Mouse (Mus musculus) layer of hippocampus, postnatal 10 days (tissue): ENCODE results near the gene Slc6a13. TPM values are rescaled to one million over a fixed set of nuclear protein-coding genes. Genes with fewer than 3 reads are reported as not detected.
A peak's percentile ranks its signal among the peaks of the same experiment; 100 is the strongest.

Source experiments
- DNase-seq, 2 experiments: peaks; one replicate each; pipeline ENCODE4 v3.0.0; 2021; ENCODE audit warnings: low spot score in 2 of 2
- total RNA-seq, 2 experiments: library from RNA; stranded (reverse); gene quantifications; 2 replicates each; pipeline ENCODE4 v1.2.3; 2021

Gene Slc6a13
- total RNA-seq, 2 experiments from 2014 or later, result 10.2 to 17.0 TPM

DNA sequence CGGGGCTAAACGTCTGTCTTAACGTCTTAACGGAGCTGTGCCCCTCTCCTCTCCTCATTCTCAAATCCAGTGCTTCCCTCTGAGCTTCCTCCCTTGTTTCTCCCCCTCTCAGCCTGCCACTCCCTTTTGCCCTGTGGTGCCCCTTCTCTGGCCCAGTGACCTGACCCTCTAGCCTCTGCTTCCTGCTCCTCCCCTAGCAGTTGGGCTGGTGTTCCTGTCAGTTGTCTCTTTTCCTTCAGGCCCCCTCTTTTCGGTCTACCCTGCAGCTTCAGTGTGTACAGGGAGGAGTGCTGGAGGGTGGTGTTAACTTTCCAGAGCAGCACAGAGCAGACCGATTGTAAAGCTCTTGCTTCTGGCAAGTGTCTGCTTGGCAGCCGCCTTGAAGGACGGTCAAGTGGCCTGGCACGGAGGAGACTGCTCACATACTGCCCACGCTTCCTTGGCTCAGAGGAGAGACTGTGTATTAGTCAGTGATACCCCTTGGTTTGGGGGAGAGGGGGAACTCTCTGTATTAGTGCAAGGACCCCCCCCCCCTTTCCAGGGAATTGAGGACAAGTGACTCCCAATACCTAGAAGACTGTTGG lies 26.6 kb downstream of the Slc6a13 start:
- no peak for DNase-seq

DNA sequence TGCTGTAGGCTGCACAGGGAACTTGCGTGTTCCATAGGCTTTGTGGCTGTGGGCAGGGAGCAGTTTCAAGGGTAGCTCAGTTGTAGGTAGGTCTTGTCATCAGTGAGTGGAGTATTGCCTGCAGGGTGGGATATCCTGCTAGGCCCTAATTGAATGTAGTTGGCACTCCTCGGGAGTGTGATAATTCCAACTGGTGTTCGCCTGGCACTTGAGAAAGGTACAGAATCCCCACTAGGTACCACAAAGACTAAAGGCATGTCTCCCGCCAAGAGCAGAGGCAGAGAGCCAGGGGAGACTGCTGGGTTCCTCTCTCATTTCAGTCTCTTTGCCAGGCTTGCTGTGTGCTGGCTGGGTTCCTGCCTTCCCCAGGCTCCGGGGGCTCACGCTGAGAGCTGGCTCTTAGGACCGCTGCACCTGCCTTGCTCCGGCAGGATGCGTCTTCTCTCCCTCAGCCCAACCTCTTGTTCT lies 28.4 kb downstream of the Slc6a13 start:
- peak; percentile 70 to 78 for DNase-seq

DNA sequence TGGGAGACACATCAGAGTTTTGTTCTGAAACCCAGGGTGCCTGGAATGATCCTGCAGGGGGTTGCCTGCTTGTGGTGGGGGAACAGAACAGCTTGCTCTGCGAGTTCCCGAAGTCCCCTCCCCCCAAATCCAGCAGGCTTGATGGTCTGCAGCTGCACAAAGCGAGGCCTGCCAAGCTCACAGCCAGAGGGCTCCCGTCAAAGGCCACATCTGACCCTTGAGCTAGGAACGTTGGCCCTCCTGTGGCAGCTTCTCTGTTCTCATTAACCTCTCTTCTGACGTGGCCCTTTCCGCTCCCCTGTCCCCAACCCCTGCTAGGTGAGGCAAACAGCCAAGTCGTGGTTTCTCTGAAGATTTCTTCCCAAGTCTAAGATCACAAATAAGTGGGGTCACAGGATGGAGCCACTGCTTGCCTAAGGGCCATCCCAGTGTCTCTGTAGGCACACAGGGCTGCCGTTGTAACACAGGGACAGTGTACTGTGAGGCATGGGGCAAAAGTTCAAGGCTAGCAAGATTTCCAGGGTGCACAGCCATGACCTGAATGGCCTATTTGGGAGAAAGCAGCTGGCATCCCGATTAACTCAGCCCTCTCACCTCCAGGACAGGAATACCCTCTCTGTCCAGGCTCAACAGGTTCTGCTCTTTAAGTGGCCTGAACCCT lies 30.0 kb downstream of the Slc6a13 start:
- DNase-seq, result peak in 1 of 2 experiments; percentile 43

DNA sequence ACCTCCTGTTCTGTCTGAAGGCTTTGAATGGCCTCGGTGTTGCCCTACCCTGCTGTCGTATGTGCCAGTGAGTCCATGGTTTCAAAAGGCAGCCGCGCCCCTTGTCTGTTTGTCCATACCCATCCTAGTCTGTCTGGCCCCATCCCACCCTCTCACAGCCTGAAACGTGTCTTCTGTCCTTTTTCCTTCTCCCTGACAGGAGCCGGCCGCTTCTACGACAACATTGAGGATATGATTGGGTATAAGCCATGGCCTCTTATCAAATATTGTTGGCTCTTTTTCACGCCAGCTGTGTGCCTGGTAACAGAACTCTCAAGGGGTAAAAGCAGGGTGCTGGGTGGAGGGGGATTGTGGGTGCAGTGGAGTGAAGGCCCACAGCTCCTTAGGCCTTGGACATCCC lies 35.8 kb downstream of the Slc6a13 start:
- DNase-seq, result no peak

DNA sequence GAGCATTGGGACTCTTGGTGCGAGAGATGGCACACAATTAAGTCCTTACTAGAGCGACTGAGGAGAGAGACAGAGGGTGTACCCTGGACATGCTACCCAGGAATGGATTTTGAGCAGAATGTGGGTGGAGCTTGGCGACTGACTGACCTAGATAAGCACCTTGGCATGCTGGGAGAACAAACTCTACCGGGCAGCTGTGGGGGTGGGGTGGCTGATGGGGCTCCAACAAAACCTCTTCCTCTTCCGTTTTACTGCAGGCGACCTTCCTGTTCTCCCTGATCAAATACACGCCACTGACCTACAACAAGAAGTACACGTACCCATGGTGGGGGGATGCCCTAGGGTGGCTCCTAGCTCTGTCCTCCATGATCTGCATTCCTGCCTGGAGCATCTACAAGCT lies 36.5 kb downstream of the Slc6a13 start:
- no peak for DNase-seq

DNA sequence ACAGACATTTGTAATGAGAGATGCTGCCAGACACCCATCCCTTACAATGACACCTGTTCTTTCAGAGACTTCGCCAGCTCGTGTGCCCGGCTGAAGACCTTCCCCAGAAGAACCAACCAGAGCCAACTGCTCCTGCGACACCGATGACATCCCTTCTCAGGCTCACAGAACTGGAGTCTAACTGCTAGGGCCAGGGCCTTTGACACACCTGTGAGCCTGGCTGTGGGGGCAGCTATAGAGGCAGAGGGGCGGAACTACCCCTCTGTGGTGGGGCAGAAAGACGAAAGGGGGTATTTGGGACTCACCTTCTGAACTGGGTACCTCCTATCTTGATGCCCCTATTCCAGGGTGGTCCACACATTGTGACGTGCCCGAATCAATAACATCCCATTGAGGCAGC lies 37.2 kb downstream of the Slc6a13 start:
- DNase-seq, result no peak

DNA sequence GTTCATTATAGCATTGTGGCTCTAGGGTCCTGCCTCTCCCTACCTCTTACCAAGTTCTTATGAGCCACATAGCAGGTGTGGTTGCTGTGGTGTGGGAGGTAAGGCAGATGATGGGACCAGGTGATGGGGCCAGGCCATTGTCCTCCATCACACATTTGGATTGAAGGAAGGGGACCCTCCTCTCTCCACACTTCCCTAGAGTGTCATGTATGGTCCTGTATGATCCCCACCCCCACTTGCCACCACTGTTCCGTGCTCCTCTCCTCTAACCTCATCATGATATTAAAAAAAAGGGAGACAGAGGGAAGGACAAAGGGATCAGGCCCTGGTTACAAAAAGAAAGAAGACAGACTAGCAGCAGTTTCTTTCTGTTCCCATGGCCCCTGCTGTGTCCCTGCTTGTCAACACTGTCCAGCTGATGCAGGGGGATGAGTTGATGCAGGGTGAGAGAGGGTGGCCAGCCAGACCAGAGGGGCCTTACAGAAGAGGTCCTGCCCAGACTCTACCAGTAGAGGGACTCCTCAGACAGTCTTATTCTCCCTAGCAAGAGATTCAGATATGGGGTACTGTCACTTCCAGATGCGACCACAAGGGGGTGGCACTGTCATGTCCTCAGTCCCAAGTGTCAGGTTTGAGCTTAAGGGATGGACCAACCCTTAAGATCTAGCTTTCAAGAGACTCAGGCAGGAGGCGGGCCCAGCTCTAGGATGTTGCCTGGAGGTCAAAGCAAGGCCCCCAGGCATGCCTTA lies 37.9 kb downstream of the Slc6a13 start:
- peak; percentile 89 for DNase-seq

DNA sequence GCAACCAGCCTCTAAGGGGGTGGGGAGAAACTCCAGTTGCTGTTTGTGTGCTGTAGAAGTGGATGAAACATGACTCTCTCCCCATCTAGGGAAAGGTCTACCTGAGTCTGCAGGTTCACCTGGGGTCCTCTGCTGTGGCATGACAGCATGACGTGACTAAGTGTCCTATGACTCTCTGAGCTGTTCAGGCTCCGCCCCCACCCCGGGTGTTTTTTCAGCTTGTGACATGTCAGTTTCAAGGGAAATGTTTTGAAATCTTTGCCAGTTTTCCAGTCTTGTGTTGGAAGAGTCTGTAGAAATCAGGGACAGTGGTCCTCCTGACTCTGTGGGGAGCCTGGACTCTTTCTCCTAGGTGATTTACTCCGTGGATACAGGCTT lies 38.5 kb downstream of the Slc6a13 start:
- no peak for DNase-seq

DNA sequence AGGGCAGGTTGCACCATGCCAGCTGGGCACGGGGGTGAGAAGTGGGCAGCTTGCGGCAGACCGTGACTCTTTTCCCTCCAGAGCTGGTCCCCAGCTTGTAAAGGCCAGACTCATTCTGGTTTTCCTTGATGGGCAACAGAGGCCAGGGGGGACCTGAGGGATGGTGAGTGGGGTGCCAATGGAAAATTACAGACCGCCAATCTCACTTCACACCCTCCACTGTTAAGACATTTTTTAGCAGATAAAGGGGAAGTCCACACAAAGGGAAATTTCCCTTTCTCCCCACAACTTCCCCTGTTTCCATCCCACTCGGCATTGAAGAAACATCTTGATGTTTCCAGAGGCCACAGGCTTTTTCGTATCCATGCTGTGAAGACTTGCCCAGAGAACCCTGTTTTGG lies 41.6 kb downstream of the Slc6a13 start:
- no peak for DNase-seq

DNA sequence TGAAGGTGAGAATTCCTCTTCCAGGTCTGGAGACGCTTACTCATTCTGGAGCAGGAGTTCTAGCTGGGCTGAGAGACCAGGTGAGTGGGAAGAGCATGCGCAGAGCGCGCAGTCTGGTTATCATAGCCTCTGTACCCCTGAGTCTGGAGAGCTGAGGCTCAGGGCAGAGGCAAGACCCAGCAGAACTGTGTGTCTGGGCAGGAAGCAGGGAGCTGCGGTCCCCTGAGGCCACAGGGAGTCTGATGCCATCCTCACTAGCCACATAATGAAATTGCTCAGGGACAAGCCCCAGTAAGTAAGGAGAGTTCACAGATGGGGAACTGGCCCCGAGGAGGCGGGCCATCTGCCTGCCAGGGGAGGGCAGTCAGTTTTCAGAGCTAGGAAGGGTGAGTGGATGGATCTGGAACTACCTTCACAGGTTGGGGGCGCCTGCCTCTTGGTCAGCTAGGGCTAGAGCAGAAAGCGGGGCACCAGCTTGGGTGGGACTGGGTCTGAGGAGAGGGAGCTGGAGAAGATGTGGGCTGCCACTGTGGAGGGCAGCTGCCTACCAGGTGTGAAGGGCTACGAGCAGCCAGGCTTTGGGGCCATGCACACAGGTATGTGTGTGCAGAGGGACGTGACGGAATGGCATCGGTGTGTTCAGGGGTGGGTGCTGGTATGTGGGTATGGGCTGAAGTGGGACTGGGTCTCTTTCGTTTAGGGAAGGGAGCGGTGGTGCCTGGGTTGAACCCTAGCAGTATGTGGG lies 43.2 kb downstream of the Slc6a13 start, which contains the start of gene Slc6a12:
TSS of gene Slc6a12 (plus strand) at position 51 of the 745 bp plus-strand sequence.
- no peak for DNase-seq

DNA sequence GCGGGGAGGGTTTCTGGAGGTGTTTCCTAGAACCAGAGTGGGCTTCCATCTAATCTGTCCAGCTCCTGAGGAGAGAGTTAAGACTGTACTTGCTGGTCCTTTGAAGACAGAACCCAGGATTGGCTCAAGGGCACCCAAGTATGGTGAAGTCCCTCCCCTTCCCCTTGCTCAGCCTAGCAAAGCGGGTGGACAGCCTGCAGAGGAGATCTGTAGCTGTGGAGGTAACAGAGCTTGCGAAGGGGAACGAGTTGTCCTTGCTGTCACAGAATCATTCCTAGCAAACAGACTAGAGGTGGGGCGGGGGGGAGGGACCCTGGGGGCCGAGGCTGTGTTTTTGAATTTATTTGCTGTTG lies 43.7 kb downstream of the Slc6a13 start:
- no peak for DNase-seq

DNA sequence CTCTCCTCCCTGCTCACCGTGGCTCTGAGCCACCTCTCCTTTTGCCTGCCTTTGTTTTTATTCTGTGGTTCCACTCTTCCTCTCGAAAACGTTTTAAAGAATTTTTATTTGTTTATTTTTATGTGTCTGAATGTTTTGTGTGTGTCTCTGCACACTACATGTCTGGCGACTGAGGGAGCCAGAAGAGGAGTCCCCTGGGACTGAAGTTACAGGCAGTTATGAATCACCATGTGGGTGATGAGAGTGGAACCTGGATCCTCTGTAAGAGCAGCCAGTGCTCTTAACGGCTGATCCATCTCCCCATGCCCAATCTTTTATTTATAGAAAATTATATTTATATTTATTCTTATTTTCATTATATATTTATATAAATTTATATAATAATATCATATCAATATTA lies 44.3 kb downstream of the Slc6a13 start:
- DNase-seq, result no peak

DNA sequence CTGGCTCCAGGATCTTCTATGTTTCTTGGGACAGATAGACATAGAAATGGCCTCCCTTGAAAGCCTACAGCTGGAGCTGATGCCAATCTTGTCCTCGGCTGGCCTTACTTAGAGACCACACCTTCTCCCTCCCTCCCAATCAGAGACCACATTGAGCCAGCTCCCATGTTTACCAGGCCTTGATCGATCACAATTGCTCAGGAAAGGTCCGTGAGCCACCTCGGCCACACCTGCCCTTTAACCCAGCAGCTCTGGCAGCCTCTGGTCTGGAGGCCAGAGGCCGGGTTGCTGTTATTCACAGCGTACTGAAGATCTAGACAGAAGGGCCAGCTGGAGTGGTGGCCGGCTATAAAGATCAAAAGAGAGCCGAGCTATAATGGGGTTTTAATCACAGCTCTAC lies 46.4 kb downstream of the Slc6a13 start:
- no peak for DNase-seq

DNA sequence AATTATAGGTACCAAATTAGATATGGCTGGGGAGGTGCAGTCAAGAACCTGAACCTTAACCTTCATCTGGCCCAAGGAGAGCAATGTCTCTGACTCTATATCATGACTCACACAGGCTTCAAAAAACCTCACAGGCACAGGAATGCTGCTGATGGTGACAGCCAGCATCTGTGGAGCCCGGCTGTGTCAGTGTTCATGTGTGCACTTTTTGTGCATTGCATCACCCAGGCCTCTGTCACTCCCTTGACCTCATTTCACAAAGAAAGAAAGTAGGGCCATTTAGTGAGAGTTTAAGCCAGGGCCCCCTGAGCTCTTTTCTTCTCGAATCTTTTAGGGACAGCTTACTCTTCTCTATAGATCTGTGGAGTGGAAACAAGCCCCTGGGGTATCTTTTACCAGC lies 52.2 kb downstream of the Slc6a13 start:
- no peak for DNase-seq

DNA sequence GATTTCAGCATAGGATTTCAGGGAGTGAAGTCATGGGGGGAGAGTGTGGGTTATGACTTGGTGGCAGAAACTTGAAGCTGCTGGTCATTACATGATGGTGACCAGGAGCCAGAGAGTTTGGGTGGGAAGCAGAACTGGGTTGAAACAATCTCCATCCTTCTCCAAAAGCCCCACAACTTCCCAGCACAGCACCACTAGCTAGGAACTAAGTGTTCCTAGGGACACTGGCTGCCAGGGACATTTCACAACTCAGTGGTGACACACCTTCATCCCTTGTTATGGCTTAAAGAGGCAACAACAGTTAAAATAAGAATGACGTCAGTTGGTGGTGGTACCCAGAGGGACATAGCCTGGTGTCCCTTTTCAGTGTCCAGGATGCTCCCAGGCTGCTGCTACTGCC lies 56.0 kb downstream of the Slc6a13 start:
- no peak for DNase-seq

DNA sequence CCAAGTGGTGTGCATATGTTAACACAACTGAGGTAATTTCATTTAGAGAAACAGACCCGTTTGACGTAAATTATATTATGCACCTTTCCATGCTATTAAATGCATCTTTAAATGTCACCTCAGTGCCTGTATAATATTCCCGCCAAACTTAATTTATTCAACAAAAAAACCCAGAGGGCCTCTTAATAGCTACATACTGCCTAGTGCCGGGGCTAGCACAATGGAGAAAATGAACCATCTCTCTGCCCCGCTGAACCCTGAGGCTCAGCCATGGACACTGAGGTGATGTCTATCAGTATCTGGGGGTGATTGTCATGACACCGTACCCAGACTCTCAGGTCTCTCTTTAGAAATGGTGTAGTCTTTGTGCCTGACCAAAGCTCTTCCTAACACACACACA lies 57.2 kb downstream of the Slc6a13 start:
- no peak for DNase-seq

DNA sequence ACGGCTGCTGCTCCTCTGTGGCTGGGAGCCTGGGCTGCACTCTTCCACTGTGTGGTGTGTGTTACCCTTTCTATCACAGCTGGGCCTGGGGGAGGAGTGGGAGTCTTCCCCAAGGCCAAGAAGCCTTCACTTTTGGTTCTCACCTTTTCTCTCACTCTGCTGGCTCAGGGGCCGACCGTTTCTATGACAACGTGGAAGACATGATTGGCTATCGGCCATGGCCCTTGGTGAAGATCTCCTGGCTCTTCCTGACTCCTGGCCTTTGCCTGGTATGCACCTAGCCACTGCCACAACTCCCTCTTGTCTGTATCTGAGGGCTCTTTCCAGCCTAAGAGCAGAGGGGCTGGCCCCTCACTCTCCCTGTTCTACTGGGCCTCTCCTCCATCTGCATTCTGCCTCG lies 63.0 kb downstream of the Slc6a13 start:
- no peak for DNase-seq

DNA sequence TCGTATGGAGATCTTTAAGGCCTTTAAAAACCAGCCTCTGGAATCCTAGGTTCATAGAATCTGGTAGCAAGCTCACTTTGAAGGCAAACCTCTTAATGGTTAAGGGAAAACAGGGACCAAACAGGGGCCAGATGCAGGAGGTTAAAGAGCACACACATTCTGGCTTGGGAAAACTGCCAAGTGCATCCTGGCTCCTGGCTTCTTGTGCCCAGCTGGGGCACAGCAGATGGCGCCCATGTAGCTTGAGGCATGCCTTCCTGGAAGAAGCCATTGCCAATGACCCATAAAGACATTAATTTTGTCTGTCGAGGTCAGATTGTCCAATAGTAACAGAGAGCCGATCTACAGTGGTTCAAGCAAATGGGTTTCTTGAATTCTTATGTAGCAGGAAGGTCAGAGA lies 63.9 kb downstream of the Slc6a13 start:
- DNase-seq, result no peak

DNA sequence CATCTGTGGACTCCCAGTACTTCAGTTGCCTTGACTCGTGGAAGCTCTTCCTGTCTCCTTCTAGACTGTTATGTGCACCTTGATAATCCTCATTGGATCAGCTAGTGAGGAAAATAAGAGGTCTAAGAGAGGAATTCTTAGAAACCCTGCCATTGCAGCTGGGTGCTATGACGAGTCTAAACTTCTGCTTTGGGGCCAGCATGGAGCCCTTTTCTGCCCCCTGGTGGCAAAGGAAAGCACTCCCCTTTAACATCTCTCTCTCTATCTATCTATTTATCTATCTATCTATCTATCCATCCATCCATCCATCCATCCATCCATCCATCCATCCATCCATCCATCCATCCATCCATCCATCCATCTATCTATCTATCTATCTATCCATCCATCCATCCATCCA lies 66.5 kb downstream of the Slc6a13 start:
- DNase-seq, result peak; percentile 30 to 43

DNA sequence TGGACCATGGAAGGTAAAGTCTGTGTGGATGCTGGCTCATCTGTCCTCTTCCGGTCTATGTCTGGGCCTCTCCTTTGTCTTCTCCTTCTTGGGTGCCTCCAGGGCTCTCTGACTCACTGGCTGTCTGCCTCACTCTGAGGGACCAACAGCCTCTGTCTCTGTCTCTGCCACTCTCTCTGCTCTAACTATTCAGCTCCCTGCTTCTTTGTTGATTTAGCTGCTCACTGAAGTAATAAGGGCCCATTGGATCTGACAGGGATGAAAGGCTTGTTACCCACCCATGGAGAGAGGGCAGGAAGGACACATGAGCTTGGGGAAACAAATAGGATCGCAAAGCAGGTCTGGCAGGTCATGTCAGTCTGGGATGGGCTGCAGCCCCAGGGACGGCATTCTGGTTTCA lies 67.1 kb downstream of the Slc6a13 start:
- no peak for DNase-seq

DNA sequence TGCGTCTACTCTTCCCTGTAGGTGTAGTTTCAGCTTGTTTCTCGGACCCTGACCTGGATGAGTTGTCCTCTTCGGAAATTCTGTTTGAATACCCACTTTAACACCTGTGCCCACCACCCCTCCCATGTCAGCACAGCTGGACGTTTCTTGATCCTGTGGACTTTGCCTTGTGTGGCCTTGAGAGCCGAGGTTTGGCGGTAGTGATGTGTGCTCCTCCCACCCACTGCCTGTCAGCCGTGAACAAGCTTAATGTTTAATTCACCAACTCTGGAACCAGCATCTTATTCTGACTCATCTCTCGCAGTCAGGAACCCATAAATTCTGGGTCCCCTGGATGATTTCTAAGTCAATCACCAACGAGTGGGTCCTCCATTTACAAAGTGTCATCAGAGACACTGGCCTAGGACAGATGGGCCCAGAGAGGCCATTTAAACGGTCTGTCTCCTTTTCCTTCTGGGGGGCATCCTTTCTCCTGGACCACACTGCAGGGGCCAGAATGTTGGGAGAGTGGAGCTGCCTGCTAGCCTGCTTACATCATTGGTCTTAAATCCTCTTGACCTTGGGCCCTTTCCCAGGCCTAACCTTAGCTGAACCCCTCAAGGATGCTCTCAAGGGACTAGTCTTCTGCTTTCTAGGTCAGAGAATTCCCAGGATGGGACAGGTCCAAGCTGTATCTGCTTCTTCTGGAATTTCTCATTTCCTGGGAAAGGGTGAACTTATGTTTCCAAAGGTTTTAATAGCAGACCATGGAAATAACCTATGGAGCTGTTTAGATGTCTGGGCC lies 71.4 kb downstream of the Slc6a13 start:
- no peak for DNase-seq
